8 mouse cellular contexts compared by ENCODE assay signal in genomic region chr9:74953265-74953958, GRCm38 (mm10). TPM values are rescaled to one million over a fixed set of nuclear protein-coding genes. Genes with fewer than 3 reads are reported as not detected.
DNase-seq lines count a peak whose midpoint lies in the region; ATAC-seq and TF ChIP-seq lines count a peak whose summit lies in the region.

No protein-coding gene starts in this region.

- H3K36me3 ChIP-seq in C2C12 (ENCODE audit: control insufficient read depth, insufficient read depth), result no peaks in the 10 kb centered on the region
- H3K36me3 ChIP-seq in embryonic facial prominence, embryonic 13.5 days, result peaks cover 9% of the 10 kb centered on the region; the same call in 1 of the 2 replicates
- peaks cover 6% of the 10 kb centered on the region; the same call in 1 of the 2 replicates for H3K36me3 ChIP-seq in heart, embryonic 10.5 days
- H3K36me3 ChIP-seq in kidney, embryonic 14.5 days (ENCODE audit: control insufficient read depth, insufficient read depth, low read length), result no peaks in the 10 kb centered on the region

- peaks cover 15% of the 10 kb centered on the region for H3K4me1 ChIP-seq in embryonic facial prominence, embryonic 13.5 days
- H3K4me1 ChIP-seq in heart, embryonic 10.5 days, result peaks cover 15% of the 10 kb centered on the region
- H3K4me1 ChIP-seq in kidney, embryonic 14.5 days (ENCODE audit: control insufficient read depth, insufficient read depth, low read length), result 0 out of 2 replicates have a peak, but pooled peaks cover 6% of the 10 kb centered on the region
- peaks cover 3% of the 10 kb centered on the region for H3K4me1 ChIP-seq in lung, adult 2 months (ENCODE audit: control insufficient read depth, insufficient read depth, low read length)

- 0 out of 2 replicates have a peak, but pooled peaks have one; percentile 13 for TF ChIP-seq POLR2A in lung, adult 2 months (IDR thresholded peaks at IDR 0.05; ENCODE audit: borderline replicate concordance, extremely low read depth, low read depth, low read length)

- peak overlapping the region; percentile 95 for H3K27ac ChIP-seq in embryonic facial prominence, embryonic 13.5 days
- peak overlapping the region; percentile 86 for H3K27ac ChIP-seq in heart, embryonic 10.5 days
- peak overlapping the region; percentile 96 for H3K27ac ChIP-seq in kidney, embryonic 14.5 days (ENCODE audit: low read depth, low read length)

- peak overlapping the region; percentile 77 for H3ac ChIP-seq in C2C12 (ENCODE audit: control insufficient read depth, insufficient read length, low read depth)

- H3K27me3 ChIP-seq in C2C12 (ENCODE audit: control insufficient read depth, insufficient read depth, insufficient read length), result no peaks in the 10 kb centered on the region
- no peaks in the 10 kb centered on the region for H3K27me3 ChIP-seq in embryonic facial prominence, embryonic 13.5 days
- no peaks in the 10 kb centered on the region for H3K27me3 ChIP-seq in heart, embryonic 10.5 days (ENCODE audit: insufficient read depth, poor library complexity, severe bottlenecking)
- no peaks in the 10 kb centered on the region for H3K27me3 ChIP-seq in kidney, embryonic 14.5 days (ENCODE audit: control insufficient read depth, insufficient read depth, low read length)

- TF ChIP-seq CTCF in C2C12 (IDR thresholded peaks at IDR 0.05; ENCODE audit: control insufficient read depth, insufficient read depth, insufficient read length), result no peak
- TF ChIP-seq CTCF in lung, adult 2 months (IDR thresholded peaks at IDR 0.05; ENCODE audit: insufficient read depth, low read length), result no peak

- no peaks in the 10 kb centered on the region for H3K79me3 ChIP-seq in C2C12 (ENCODE audit: low read depth)

- peak; percentile 53 for ATAC-seq in embryonic facial prominence, embryonic 13.5 days (ENCODE audit: insufficient number of reproducible peaks, insufficient read depth, low FRiP score, low TSS enrichment, low read depth)
- ATAC-seq in kidney, embryonic 14.5 days (ENCODE audit: low FRiP score, low TSS enrichment), result peak; percentile 82
- ATAC-seq in neutrophil, adult 5-6 weeks (ENCODE audit: extremely low read depth, insufficient number of reproducible peaks, low FRiP score, poor library complexity, severe bottlenecking), result peak; percentile 60

- peak overlapping the region; percentile 87 for H3K4me2 ChIP-seq in embryonic facial prominence, embryonic 13.5 days
- peak overlapping the region; percentile 91 for H3K4me2 ChIP-seq in kidney, embryonic 14.5 days (replicated peaks; ENCODE audit: low read depth, low read length)

- peak overlapping the region; percentile 55 for H3K4me3 ChIP-seq in C2C12 (ENCODE audit: insufficient read depth, poor library complexity, severe bottlenecking)
- peak overlapping the region; percentile 94 for H3K4me3 ChIP-seq in embryonic facial prominence, embryonic 13.5 days
- peak overlapping the region; percentile 78 for H3K4me3 ChIP-seq in heart, embryonic 10.5 days
- peak overlapping the region; percentile 88 for H3K4me3 ChIP-seq in kidney, embryonic 14.5 days (ENCODE audit: low read length)
- H3K4me3 ChIP-seq in lung, adult 2 months (replicated peaks; ENCODE audit: extremely low read depth, low read depth, low read length), result peak overlapping the region; percentile 69

- WGBS in embryonic facial prominence, embryonic 13.5 days, result 5% methylated on average over 31 of the region's 31 CpGs
- WGBS in heart, embryonic 10.5 days, result 7% methylated on average over 31 of the region's 31 CpGs
- WGBS in kidney, embryonic 14.5 days, result 3% methylated on average over 28 of the region's 31 CpGs
- WGBS in lung, adult 2 months, result 5% methylated on average over 31 of the region's 31 CpGs

- peak overlapping the region; percentile 85 for H3K9ac ChIP-seq in embryonic facial prominence, embryonic 13.5 days
- H3K9ac ChIP-seq in kidney, embryonic 14.5 days (ENCODE audit: low read depth, low read length), result peak overlapping the region; percentile 84

- H3K9me3 ChIP-seq in embryonic facial prominence, embryonic 13.5 days, result no peaks in the 10 kb centered on the region
- no peaks in the 10 kb centered on the region for H3K9me3 ChIP-seq in heart, embryonic 10.5 days
- no peaks in the 10 kb centered on the region for H3K9me3 ChIP-seq in kidney, embryonic 14.5 days (ENCODE audit: control insufficient read depth, low read length)

- no peaks in the 10 kb centered on the region for H3K79me2 ChIP-seq in C2C12 (ENCODE audit: control insufficient read depth, insufficient read depth)

- peak; percentile 62 to 73 for DNase-seq in adrenal gland, adult 18-20 months (ENCODE audit: low spot score in 2 of 2)
- DNase-seq in heart, embryonic 10.5 days (ENCODE audit: low spot score), result peak; percentile 83
- DNase-seq in lung, adult 2 months, result no peak
- DNase-seq in thymus, postnatal 10 days (ENCODE audit: low spot score in 2 of 2), result peak; percentile 69 to 70

TF ChIP-seq in C2C12, 6 proteins besides CTCF, POLR2A, EP300 and RAD21:
- no peak for TF ChIP-seq MAX (IDR thresholded peaks at IDR 0.05)
- TF ChIP-seq USF1 (IDR thresholded peaks at IDR 0.05; ENCODE audit: low read depth), result no peak
- no peak for TF ChIP-seq FOSL1 (IDR thresholded peaks at IDR 0.05; ENCODE audit: insufficient read depth, low read length, poor library complexity, severe bottlenecking)
- TF ChIP-seq CEBPB (IDR thresholded peaks at IDR 0.05; ENCODE audit: low read depth), result no peak

RNA-seq across cellular contexts. Expression of gene Fam214a, which starts 0.7 kb away (rescaled TPM):
- polyA plus RNA-seq in C2C12 (2012; fragmentation: generic; extraction: Trizol), result 1.1 TPM
- 10 to 100 TPM; 65.1 to 78.0 TPM for total RNA-seq in adrenal gland, adult 18-20 months (2021)
- polyA plus RNA-seq in embryonic facial prominence, embryonic 13.5 days (2015; fragmentation: Nextera tagmentation; extraction: Ambion mirVana), result 13.8 and 15.1 TPM in 2 replicates
- 7.3 and 9.2 TPM in 2 replicates for polyA plus RNA-seq in heart, embryonic 10.5 days (2016; fragmentation: Nextera tagmentation; extraction: Ambion mirVana)
- polyA plus RNA-seq in kidney, embryonic 14.5 days (2014; fragmentation: Nextera tagmentation; extraction: Ambion mirVana), result 6.0 and 10.4 TPM in 2 replicates
- 8.8 and 11.8 TPM in 2 replicates for polyA plus RNA-seq in lung, adult 2 months (2012; rRNA removed)
- total RNA-seq in neutrophil, adult 5-6 weeks (2017), result 86.2 and 101 TPM in 2 replicates
